Mouse (Mus musculus): Measurements from ENCODE around the gene Piwil1. TPM values are rescaled to one million over a fixed set of nuclear protein-coding genes. Genes with fewer than 3 reads are reported as not detected.

Gene Piwil1
- polyA plus RNA-seq, 1 experiment from 2014 or later: not detected

DNA sequence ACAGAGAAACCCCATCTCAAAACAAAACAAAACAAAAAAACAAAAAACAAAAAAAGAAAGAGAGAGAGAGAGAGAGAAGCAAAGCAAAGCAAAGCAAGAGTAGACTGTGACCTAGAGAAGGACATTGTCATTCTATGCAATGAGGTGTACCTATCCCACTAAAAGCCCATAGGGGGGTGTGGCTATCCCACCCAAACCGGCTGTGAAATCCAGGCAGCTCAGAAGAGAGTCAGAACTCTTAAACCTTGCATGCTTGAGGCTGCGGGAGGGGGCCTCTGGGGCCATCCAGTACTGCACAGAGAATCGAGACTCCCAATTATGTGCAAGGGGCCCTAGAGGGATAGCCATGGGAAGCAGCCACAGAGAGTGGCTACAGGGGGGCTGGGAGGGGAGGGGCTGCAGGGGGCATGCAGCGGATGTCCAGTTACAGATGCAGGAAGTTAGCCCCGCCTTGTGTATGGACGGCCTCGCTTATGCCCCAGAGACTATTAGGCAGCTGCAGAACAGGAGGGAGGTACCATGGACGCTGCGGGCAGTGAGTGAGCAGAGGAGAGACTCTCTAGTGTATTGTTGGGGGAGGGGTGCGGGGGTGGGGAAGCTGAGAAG, 66.8 kb downstream of the Piwil1 start:
- no peak overlapping the region for H3K4me2 ChIP-seq (replicated peaks; ENCODE audit: low read depth)
- H3K9ac ChIP-seq (ENCODE audit: low read depth, low read length): no peak overlapping the region
- no peak overlapping the region for H3K4me3 ChIP-seq (ENCODE audit: low read depth, low read length)
- no peaks in the 10 kb centered on the region for H3K27me3 ChIP-seq (replicated peaks; ENCODE audit: control insufficient read depth, insufficient read depth, low read length)
- H3K36me3 ChIP-seq (ENCODE audit: control insufficient read depth, insufficient read depth): no peaks in the 10 kb centered on the region
- TF ChIP-seq CTCF (IDR thresholded peaks at IDR 0.05; ENCODE audit: low read depth): no peak
- 15% methylated on average over 10 of the region's 10 CpGs for WGBS
- no peak overlapping the region for H3K27ac ChIP-seq (ENCODE audit: low read depth, low read length)
- ATAC-seq: no peak
- H3K4me1 ChIP-seq (replicated peaks; ENCODE audit: control insufficient read depth, insufficient read depth, low read length): no peaks in the 10 kb centered on the region
- no peaks in the 10 kb centered on the region for H3K9me3 ChIP-seq (ENCODE audit: control insufficient read depth)

DNA sequence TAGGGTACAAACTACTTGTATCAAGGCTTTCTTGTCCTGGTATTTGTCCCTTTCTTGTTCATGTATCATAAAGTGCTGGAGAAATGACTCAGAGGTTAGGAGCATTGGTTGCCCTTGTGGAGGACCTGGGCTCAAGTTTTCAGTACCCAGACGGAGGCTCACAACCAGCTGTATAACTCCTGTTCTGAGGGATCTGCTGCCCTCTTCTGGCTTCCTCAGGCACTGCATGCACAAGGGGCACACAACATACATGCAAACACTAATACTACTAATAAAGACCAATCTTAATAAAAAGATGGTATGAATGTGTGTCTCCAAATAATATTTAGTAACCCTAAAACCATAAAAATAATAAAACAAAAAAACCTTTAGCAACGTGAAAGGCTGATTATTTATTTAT, 74.1 kb downstream of the Piwil1 start:
- WGBS: 62% methylated on average over 2 of the region's 2 CpGs
- no peak for ATAC-seq
- no peak overlapping the region for H3K4me3 ChIP-seq (ENCODE audit: low read depth, low read length)
- H3K9me3 ChIP-seq (ENCODE audit: control insufficient read depth): no peaks in the 10 kb centered on the region
- no peaks in the 10 kb centered on the region for H3K36me3 ChIP-seq (ENCODE audit: control insufficient read depth, insufficient read depth)
- no peak overlapping the region for H3K9ac ChIP-seq (ENCODE audit: low read depth, low read length)
- no peak overlapping the region for H3K27ac ChIP-seq (ENCODE audit: low read depth, low read length)
- H3K4me2 ChIP-seq (replicated peaks; ENCODE audit: low read depth): no peak overlapping the region
- 0 out of 2 replicates have a peak, but pooled peaks have one; percentile 14 for TF ChIP-seq CTCF (IDR thresholded peaks at IDR 0.05; ENCODE audit: low read depth)
- H3K27me3 ChIP-seq (replicated peaks; ENCODE audit: control insufficient read depth, insufficient read depth, low read length): no peaks in the 10 kb centered on the region
- H3K4me1 ChIP-seq (replicated peaks; ENCODE audit: control insufficient read depth, insufficient read depth, low read length): no peaks in the 10 kb centered on the region

DNA sequence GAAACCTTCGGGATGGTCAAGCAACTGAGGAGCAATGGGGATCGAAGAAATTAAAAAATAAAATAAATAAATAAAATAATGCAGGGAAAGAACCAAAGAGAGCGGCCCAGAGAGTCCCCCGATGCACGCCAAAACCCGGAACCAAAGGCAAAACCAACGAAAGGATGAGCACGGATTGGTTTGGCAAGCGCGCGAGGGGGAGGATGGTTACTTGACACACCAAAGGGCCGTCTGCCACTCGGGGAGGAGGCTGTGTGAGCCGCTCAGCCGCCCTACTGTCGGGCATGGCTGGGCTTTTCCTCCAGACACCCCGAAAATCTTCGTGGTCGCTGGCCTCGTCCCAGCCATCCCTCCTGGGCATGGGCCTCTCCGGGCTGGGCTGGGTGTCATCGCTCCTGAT, 79.3 kb downstream of the Piwil1 start:
- no peaks in the 10 kb centered on the region for H3K4me1 ChIP-seq (replicated peaks; ENCODE audit: control insufficient read depth, insufficient read depth, low read length)
- TF ChIP-seq CTCF (IDR thresholded peaks at IDR 0.05; ENCODE audit: low read depth): no peak
- H3K4me2 ChIP-seq (replicated peaks; ENCODE audit: low read depth): no peak overlapping the region
- no peaks in the 10 kb centered on the region for H3K27me3 ChIP-seq (replicated peaks; ENCODE audit: control insufficient read depth, insufficient read depth, low read length)
- H3K36me3 ChIP-seq (ENCODE audit: control insufficient read depth, insufficient read depth): no peaks in the 10 kb centered on the region
- H3K9me3 ChIP-seq (ENCODE audit: control insufficient read depth): no peaks in the 10 kb centered on the region
- H3K9ac ChIP-seq (ENCODE audit: low read depth, low read length): no peak overlapping the region
- no peak overlapping the region for H3K27ac ChIP-seq (ENCODE audit: low read depth, low read length)
- H3K4me3 ChIP-seq (ENCODE audit: low read depth, low read length): no peak overlapping the region
- 70% methylated on average over 22 of the region's 22 CpGs for WGBS
- ATAC-seq: no peak

DNA sequence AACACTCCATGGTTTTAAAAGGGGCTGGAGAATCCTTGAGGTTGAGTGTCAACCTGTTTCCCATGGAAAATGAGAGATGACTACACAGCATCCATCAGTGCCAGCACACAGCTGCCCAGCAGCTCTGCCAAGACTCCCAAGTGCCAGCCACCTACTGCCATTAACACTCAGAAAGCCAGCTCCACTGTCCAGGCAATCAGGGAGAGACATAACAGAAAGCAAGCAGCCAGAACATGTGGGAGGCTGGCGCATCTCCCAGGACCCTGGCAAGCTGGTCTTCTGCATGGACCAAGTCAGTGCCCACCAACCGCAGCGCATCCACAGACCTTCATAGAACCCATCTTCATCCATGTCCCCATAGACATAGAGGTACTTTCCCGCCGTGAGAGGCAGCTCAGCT, 98.3 kb downstream of the Piwil1 start:
- 87% methylated on average over 5 of the region's 5 CpGs for WGBS
- TF ChIP-seq CTCF (IDR thresholded peaks at IDR 0.05; ENCODE audit: low read depth): no peak

More for the DNA sequence above, 98.3 kb downstream of the Piwil1 start:
- no peak for ATAC-seq
- Histone ChIP-seq H3K4me2 (replicated peaks; ENCODE audit: low read depth) (no peak overlapping the region), H3K36me3 (ENCODE audit: control insufficient read depth, insufficient read depth) (no peaks in the 10 kb centered on the region), H3K27me3 (replicated peaks; ENCODE audit: control insufficient read depth, insufficient read depth, low read length) (no peaks in the 10 kb centered on the region), H3K4me3 (ENCODE audit: low read depth, low read length) (no peak overlapping the region), H3K4me1 (replicated peaks; ENCODE audit: control insufficient read depth, insufficient read depth, low read length) (no peaks in the 10 kb centered on the region), H3K9me3 (ENCODE audit: control insufficient read depth) (0 out of 2 replicates have a peak, but pooled peaks cover 2% of the 10 kb centered on the region), H3K9ac (ENCODE audit: low read depth, low read length) (no peak overlapping the region), H3K27ac (ENCODE audit: low read depth, low read length) (no peak overlapping the region)

Other genes with a start within 250 kb of the Piwil1 start
- gene Fzd10, start 101.7 kb upstream of the Piwil1 start, polyA plus RNA-seq (2015; fragmentation: Nextera tagmentation; extraction: Ambion mirVana): 0.16 and 0.21 TPM in 2 replicates